Mouse (Mus musculus) liver, embryonic 13.5 days (tissue): ENCODE measurements around the gene St6galnac3. TPM values are rescaled to one million over a fixed set of nuclear protein-coding genes. Genes with fewer than 3 reads are reported as not detected.

Source experiments
- ATAC-seq: fragments of 200-750 bp; cut with Nextera tagmentation; 2 replicates; pipeline ENCODE4 v1.8.0; 2017; ENCODE audit warnings: low read depth, mild to moderate bottlenecking, moderate number of reproducible peaks, moderate library complexity
- DNase-seq: peaks from one replicate; pipeline ENCODE4 v3.0.0; 2022
- H3K27ac ChIP-seq: fragments of 300-500 bp; sonication (generic); 2 replicates; pipeline ENCODE4 v1.5.1; 2015; ENCODE audit warnings: moderate library complexity, mild to moderate bottlenecking, inconsistent platforms
- H3K27me3 ChIP-seq: fragments of 300-500 bp; sonication (generic); 2 replicates; pipeline ENCODE4 v1.6.1; 2015; ENCODE audit warnings: mild to moderate bottlenecking, inconsistent platforms
- H3K36me3 ChIP-seq: fragments of 300-500 bp; sonication (generic); 2 replicates; pipeline ENCODE4 v1.6.1; 2015; ENCODE audit warnings: mild to moderate bottlenecking, inconsistent platforms
- H3K4me1 ChIP-seq: fragments of 300-500 bp; sonication (generic); replicated peaks from 2 replicates; pipeline ENCODE4 v1.6.1; 2015; ENCODE audit warnings: inconsistent platforms
- H3K4me2 ChIP-seq: fragments of 300-500 bp; sonication (generic); 2 replicates; pipeline ENCODE4 v1.6.1; 2015; ENCODE audit warnings: inconsistent platforms, mild to moderate bottlenecking, moderate library complexity
- H3K4me3 ChIP-seq: fragments of 300-500 bp; sonication (generic); replicated peaks from 2 replicates; pipeline ENCODE4 v1.5.1; 2015; ENCODE audit warnings: mild to moderate bottlenecking, inconsistent platforms
- H3K9ac ChIP-seq: fragments of 300-500 bp; sonication (generic); 2 replicates; pipeline ENCODE4 v1.6.1; 2015; ENCODE audit warnings: mild to moderate bottlenecking, inconsistent platforms
- H3K9me3 ChIP-seq: fragments of 300-500 bp; sonication (generic); replicated peaks from 2 replicates; pipeline ENCODE4 v1.6.1; 2016; ENCODE audit warnings: inconsistent platforms
- WGBS: fragments of 180-500 bp; shearing (Covaris S2); methylation state at CpG from one replicate; pipeline ENCODE4 v1.1.7; 2015; ENCODE audit not compliant: insufficient replicate concordance; 5-methylcytosine and 5-hydroxymethylcytosine counted together
- polyA plus RNA-seq: library from polyadenylated mRNA; unstranded; fragments of >200 nt; fragmentation: Nextera tagmentation; extraction: Ambion mirVana; gene quantifications from 2 replicates; pipeline ENCODE4 v1.2.1, GENCODE M21; 2015

St6galnac3 gene
- polyA plus RNA-seq, 1 experiment from 2014 or later = 8.3 TPM

GRCm38 (mm10) chr3:153733364-153734159, 8.6 kb upstream of the St6galnac3 start:
- peak overlapping the region; percentile 59 for H3K9ac ChIP-seq
- peaks cover 51% of the 10 kb centered on the region for H3K4me1 ChIP-seq
- DNase-seq (peak; percentile 61), ATAC-seq (peak; percentile 98)
- peaks cover 6% of the 10 kb centered on the region; the same call in 1 of the 2 replicates for H3K27me3 ChIP-seq
- no peak overlapping the region for H3K4me3 ChIP-seq
- H3K9me3 ChIP-seq = no peaks in the 10 kb centered on the region
- no peaks in the 10 kb centered on the region for H3K36me3 ChIP-seq
- 86% methylated on average over 4 of the region's 4 CpGs for WGBS
- H3K4me2 ChIP-seq = peak overlapping the region; percentile 56
- H3K27ac ChIP-seq = peak overlapping the region; percentile 87

- peak overlapping the region; percentile 87 for H3K27ac ChIP-seq
- H3K4me1 ChIP-seq = peaks cover 48% of the 10 kb centered on the region
- DNase-seq = no peak
- H3K9me3 ChIP-seq = no peaks in the 10 kb centered on the region
- no peaks in the 10 kb centered on the region for H3K36me3 ChIP-seq
- peaks cover 6% of the 10 kb centered on the region; the same call in 1 of the 2 replicates for H3K27me3 ChIP-seq
- peak overlapping the region; percentile 59; the same call in 1 of the 2 replicates for H3K9ac ChIP-seq
- no peak overlapping the region for H3K4me2 ChIP-seq
- ATAC-seq = no peak
- WGBS = 79% methylated on average over 6 of the region's 6 CpGs
- no peak overlapping the region for H3K4me3 ChIP-seq
These were observed 7.8 kb upstream of the St6galnac3 start for GRCm38 (mm10) chr3:153732749-153733148.

- ATAC-seq (no peak), DNase-seq (no peak)
- H3K36me3 ChIP-seq = no peaks in the 10 kb centered on the region
- no peaks in the 10 kb centered on the region for H3K9me3 ChIP-seq
- WGBS = 70% methylated on average over 6 of the region's 6 CpGs
- H3K27me3 ChIP-seq = peaks cover 6% of the 10 kb centered on the region; the same call in 1 of the 2 replicates
- no peak overlapping the region for H3K4me2 ChIP-seq
- H3K9ac ChIP-seq = no peak overlapping the region
- peaks cover 41% of the 10 kb centered on the region for H3K4me1 ChIP-seq
- no peak overlapping the region for H3K4me3 ChIP-seq
- H3K27ac ChIP-seq = no peak overlapping the region; the same call in 1 of the 2 replicates
These were observed 7.1 kb upstream of the St6galnac3 start for GRCm38 (mm10) chr3:153732035-153732434.

GRCm38 (mm10) chr3:153728577-153728976, 3.6 kb upstream of the St6galnac3 start:
- peaks cover 28% of the 10 kb centered on the region for H3K4me1 ChIP-seq
- H3K27ac ChIP-seq = no peak overlapping the region
- DNase-seq (no peak), ATAC-seq (no peak)
- peaks cover 3% of the 10 kb centered on the region; the same call in 1 of the 2 replicates for H3K27me3 ChIP-seq
- no peaks in the 10 kb centered on the region for H3K36me3 ChIP-seq
- H3K4me2 ChIP-seq = no peak overlapping the region
- H3K9me3 ChIP-seq = no peaks in the 10 kb centered on the region
- no peak overlapping the region for H3K4me3 ChIP-seq
- no peak overlapping the region for H3K9ac ChIP-seq

GRCm38 (mm10) chr3:153723467-153724079, 1.4 kb downstream of the St6galnac3 start:
- peaks cover 68% of the 10 kb centered on the region for H3K4me1 ChIP-seq
- H3K36me3 ChIP-seq = no peaks in the 10 kb centered on the region
- 52% methylated on average over 9 of the region's 9 CpGs for WGBS
- no peaks in the 10 kb centered on the region for H3K27me3 ChIP-seq
- no peak for ATAC-seq
- H3K9me3 ChIP-seq = no peaks in the 10 kb centered on the region
- H3K4me3 ChIP-seq = peak overlapping the region; percentile 95
- H3K9ac ChIP-seq = peak overlapping the region; percentile 97
- H3K4me2 ChIP-seq = peak overlapping the region; percentile 94
- peak overlapping the region; percentile 87 for H3K27ac ChIP-seq
- DNase-seq = no peak

GRCm38 (mm10) chr3:153721525-153721924, 3.4 kb downstream of the St6galnac3 start:
- H3K27me3 ChIP-seq = no peaks in the 10 kb centered on the region
- H3K4me2 ChIP-seq = peak overlapping the region; percentile 94
- no peak for ATAC-seq
- H3K27ac ChIP-seq = peak overlapping the region; percentile 83
- peak overlapping the region; percentile 62 for H3K9ac ChIP-seq
- no peak for DNase-seq
- 38% methylated on average over 16 of the region's 16 CpGs for WGBS
- no peaks in the 10 kb centered on the region for H3K36me3 ChIP-seq
- no peaks in the 10 kb centered on the region for H3K9me3 ChIP-seq
- H3K4me1 ChIP-seq = peaks cover 89% of the 10 kb centered on the region
- H3K4me3 ChIP-seq = peak overlapping the region; percentile 26

GRCm38 (mm10) chr3:153720922-153721321, 4.1 kb downstream of the St6galnac3 start:
- peak overlapping the region; percentile 26 for H3K4me3 ChIP-seq
- H3K9ac ChIP-seq = peak overlapping the region; percentile 62
- H3K4me1 ChIP-seq = peaks cover 91% of the 10 kb centered on the region
- WGBS = 17% methylated on average over 4 of the region's 4 CpGs
- ATAC-seq = no peak
- no peaks in the 10 kb centered on the region for H3K9me3 ChIP-seq
- H3K4me2 ChIP-seq = peak overlapping the region; percentile 94
- peak overlapping the region; percentile 83 for H3K27ac ChIP-seq
- no peak for DNase-seq
- no peaks in the 10 kb centered on the region for H3K27me3 ChIP-seq
- H3K36me3 ChIP-seq = no peaks in the 10 kb centered on the region

GRCm38 (mm10) chr3:153720296-153720695, 4.7 kb downstream of the St6galnac3 start:
- Histone ChIP-seq H3K36me3 (0 out of 2 replicates have a peak, but pooled peaks cover 2% of the 10 kb centered on the region), H3K4me3 (0 out of 2 replicates have a peak overlapping the region, but pooled peaks have one; percentile 2), H3K9ac (peak overlapping the region; percentile 46), H3K4me2 (peak overlapping the region; percentile 94), H3K27ac (peak overlapping the region; percentile 83), H3K4me1 (peaks cover 91% of the 10 kb centered on the region), H3K9me3 (no peaks in the 10 kb centered on the region), H3K27me3 (no peaks in the 10 kb centered on the region)
- ATAC-seq = no peak
- WGBS = 16% methylated on average over 3 of the region's 3 CpGs
- DNase-seq = no peak

- 0 out of 2 replicates have a peak, but pooled peaks cover 2% of the 10 kb centered on the region for H3K36me3 ChIP-seq
- ATAC-seq (peak; percentile 30), DNase-seq (no peak)
- no peaks in the 10 kb centered on the region for H3K9me3 ChIP-seq
- no peaks in the 10 kb centered on the region for H3K27me3 ChIP-seq
- H3K27ac ChIP-seq = peak overlapping the region; percentile 83
- peaks cover 90% of the 10 kb centered on the region for H3K4me1 ChIP-seq
- peak overlapping the region; percentile 46 for H3K9ac ChIP-seq
- peak overlapping the region; percentile 94 for H3K4me2 ChIP-seq
- peak overlapping the region; percentile 3; the same call in 1 of the 2 replicates for H3K4me3 ChIP-seq
- WGBS = 51% methylated on average over 9 of the region's 9 CpGs
These were observed 5.6 kb downstream of the St6galnac3 start for GRCm38 (mm10) chr3:153719256-153719970.

- H3K4me3 ChIP-seq = no peak overlapping the region
- ATAC-seq (no peak), DNase-seq (no peak)
- no peaks in the 10 kb centered on the region for H3K9me3 ChIP-seq
- H3K27me3 ChIP-seq = no peaks in the 10 kb centered on the region
- peak overlapping the region; percentile 83; the same call in 1 of the 2 replicates for H3K27ac ChIP-seq
- 43% methylated on average over 8 of the region's 8 CpGs for WGBS
- peak overlapping the region; percentile 94 for H3K4me2 ChIP-seq
- 0 out of 2 replicates have a peak, but pooled peaks cover 2% of the 10 kb centered on the region for H3K36me3 ChIP-seq
- H3K9ac ChIP-seq = no peak overlapping the region
- peaks cover 83% of the 10 kb centered on the region for H3K4me1 ChIP-seq
These were observed 6.2 kb downstream of the St6galnac3 start for GRCm38 (mm10) chr3:153718724-153719123.

GRCm38 (mm10) chr3:153717742-153718141, 7.2 kb downstream of the St6galnac3 start:
- Histone ChIP-seq H3K9ac (no peak overlapping the region), H3K27me3 (no peaks in the 10 kb centered on the region), H3K9me3 (no peaks in the 10 kb centered on the region), H3K4me2 (peak overlapping the region; percentile 1; the same call in 1 of the 2 replicates), H3K27ac (peak overlapping the region; percentile 25; the same call in 1 of the 2 replicates), H3K36me3 (0 out of 2 replicates have a peak, but pooled peaks cover 2% of the 10 kb centered on the region), H3K4me3 (no peak overlapping the region), H3K4me1 (peaks cover 73% of the 10 kb centered on the region)
- ATAC-seq (0 out of 2 replicates have a peak, but pooled peaks have one; percentile 14), DNase-seq (no peak)
- 35% methylated on average over 7 of the region's 7 CpGs for WGBS
